ENCODE assay signal across 10 mouse cellular contexts in genomic region chr17:68158172-68158651, GRCm38 (mm10).
DNase-seq lines count a peak whose midpoint lies in the region; ATAC-seq lines count a peak whose summit lies in the region.
"Had no signal": no experiment of that assay in that cellular context is flagged by ENCODE, and none has a peak within 500 bp of the region (broad histone marks: within the 10 kb centered on the region; RNA-seq: fewer than 3 reads in every experiment).

No protein-coding gene starts in this region.

- H3K36me3 ChIP-seq in kidney, embryonic 14.5 days (ENCODE audit: control insufficient read depth, insufficient read depth, low read length), result no peaks in the 10 kb centered on the region
- H3K36me3 ChIP-seq in hindbrain, embryonic 11.5 days (ENCODE audit: control insufficient read depth, insufficient read depth, low read length), result no peaks in the 10 kb centered on the region
- H3K36me3 ChIP-seq in midbrain, embryonic 14.5 days (ENCODE audit: control insufficient read depth, insufficient read depth, low read length), result no peaks in the 10 kb centered on the region
- H3K36me3 ChIP-seq in liver, embryonic 12.5 days, result no peaks in the 10 kb centered on the region
- H3K36me3 ChIP-seq: G1E; neural tube, embryonic 13.5 days had no signal

- no peaks in the 10 kb centered on the region for H3K9me3 ChIP-seq in kidney, embryonic 14.5 days (ENCODE audit: control insufficient read depth, low read length)
- no peaks in the 10 kb centered on the region for H3K9me3 ChIP-seq in hindbrain, embryonic 11.5 days (ENCODE audit: control insufficient read depth, low read length)
- no peaks in the 10 kb centered on the region for H3K9me3 ChIP-seq in midbrain, embryonic 14.5 days (ENCODE audit: control insufficient read depth, low read length)
- H3K9me3 ChIP-seq in liver, embryonic 12.5 days (replicated peaks), result no peaks in the 10 kb centered on the region
- H3K9me3 ChIP-seq: neural tube, embryonic 13.5 days had no signal

- no peak overlapping the region for H3K4me3 ChIP-seq in kidney, embryonic 14.5 days (ENCODE audit: low read length)
- H3K4me3 ChIP-seq in hindbrain, embryonic 11.5 days (ENCODE audit: low read depth, low read length), result no peak overlapping the region
- H3K4me3 ChIP-seq in midbrain, embryonic 14.5 days (replicated peaks; ENCODE audit: low read depth, low read length), result no peak overlapping the region
- H3K4me3 ChIP-seq in liver, embryonic 12.5 days, result no peak overlapping the region
- H3K4me3 ChIP-seq: neural tube, embryonic 13.5 days had no signal

- H3K27ac ChIP-seq in kidney, embryonic 14.5 days (ENCODE audit: low read depth, low read length), result peak overlapping the region; percentile 1; the same call in 1 of the 2 replicates
- H3K27ac ChIP-seq in hindbrain, embryonic 11.5 days (ENCODE audit: low read depth, low read length), result no peak overlapping the region
- H3K27ac ChIP-seq in midbrain, embryonic 14.5 days (replicated peaks; ENCODE audit: low read depth, low read length), result no peak overlapping the region; the same call in 1 of the 2 replicates
- no peak overlapping the region for H3K27ac ChIP-seq in liver, embryonic 12.5 days
- H3K27ac ChIP-seq: neural tube, embryonic 13.5 days had no signal

- DNase-seq in kidney, adult 11 months, result no peak
- peak; percentile 79 for DNase-seq in fibroblast of lung, adult 2 months (ENCODE audit: low read depth)
- DNase-seq in hindbrain, embryonic 11.5 days (ENCODE audit: low spot score), result peak; percentile 28
- DNase-seq in midbrain, embryonic 14.5 days, result peak; percentile 48
- DNase-seq in thymus, adult 18-20 months, result no peak

- ATAC-seq in kidney, embryonic 14.5 days (ENCODE audit: low FRiP score, low TSS enrichment), result peak; percentile 39; the same call in 1 of the 2 replicates
- ATAC-seq in hindbrain, embryonic 11.5 days (ENCODE audit: low FRiP score), result no peak
- ATAC-seq in midbrain, embryonic 14.5 days (ENCODE audit: low FRiP score, low TSS enrichment), result no peak
- no peak for ATAC-seq in liver, embryonic 12.5 days
- no peak for ATAC-seq in activated CD4-positive, CD25-positive, alpha-beta regulatory T cell, adult 4 months

- no peak overlapping the region for H3K4me2 ChIP-seq in kidney, embryonic 14.5 days (replicated peaks; ENCODE audit: low read depth, low read length)
- no peak overlapping the region for H3K4me2 ChIP-seq in hindbrain, embryonic 11.5 days (replicated peaks; ENCODE audit: low read depth, low read length)
- peak overlapping the region; percentile 35 for H3K4me2 ChIP-seq in midbrain, embryonic 14.5 days (ENCODE audit: low read length)
- H3K4me2 ChIP-seq in liver, embryonic 12.5 days, result no peak overlapping the region
- H3K4me2 ChIP-seq: neural tube, embryonic 13.5 days had no signal

- WGBS in kidney, embryonic 14.5 days, result 53% methylated on average over 13 of the region's 13 CpGs
- WGBS in hindbrain, embryonic 11.5 days, result 12% methylated on average over 13 of the region's 13 CpGs
- WGBS in midbrain, embryonic 14.5 days, result 8% methylated on average over 13 of the region's 13 CpGs
- WGBS in liver, embryonic 12.5 days (ENCODE audit: insufficient replicate concordance), result 67% methylated on average over 13 of the region's 13 CpGs

- H3K9ac ChIP-seq in kidney, embryonic 14.5 days (ENCODE audit: low read depth, low read length), result no peak overlapping the region
- H3K9ac ChIP-seq in hindbrain, embryonic 11.5 days (ENCODE audit: low read depth, low read length), result no peak overlapping the region
- H3K9ac ChIP-seq in midbrain, embryonic 14.5 days (replicated peaks; ENCODE audit: low read length), result no peak overlapping the region
- no peak overlapping the region for H3K9ac ChIP-seq in liver, embryonic 12.5 days
- H3K9ac ChIP-seq: neural tube, embryonic 13.5 days had no signal

- H3K4me1 ChIP-seq in kidney, embryonic 14.5 days (ENCODE audit: control insufficient read depth, insufficient read depth, low read length), result no peaks in the 10 kb centered on the region
- H3K4me1 ChIP-seq in hindbrain, embryonic 11.5 days (replicated peaks; ENCODE audit: control insufficient read depth, insufficient read depth, low read length), result no peaks in the 10 kb centered on the region
- H3K4me1 ChIP-seq in midbrain, embryonic 14.5 days (ENCODE audit: control insufficient read depth, insufficient read depth, low read length), result 0 out of 2 replicates have a peak, but pooled peaks cover 3% of the 10 kb centered on the region
- H3K4me1 ChIP-seq in liver, embryonic 12.5 days, result no peaks in the 10 kb centered on the region
- H3K4me1 ChIP-seq: neural tube, embryonic 13.5 days had no signal

- no peaks in the 10 kb centered on the region for H3K27me3 ChIP-seq in kidney, embryonic 14.5 days (ENCODE audit: control insufficient read depth, insufficient read depth, low read length)
- H3K27me3 ChIP-seq in hindbrain, embryonic 11.5 days (ENCODE audit: control insufficient read depth, insufficient read depth, low read length), result no peaks in the 10 kb centered on the region
- no peaks in the 10 kb centered on the region for H3K27me3 ChIP-seq in midbrain, embryonic 14.5 days (ENCODE audit: control insufficient read depth, insufficient read depth, low read length)
- no peaks in the 10 kb centered on the region for H3K27me3 ChIP-seq in liver, embryonic 12.5 days (replicated peaks)
- H3K27me3 ChIP-seq: neural tube, embryonic 13.5 days had no signal

Comparison
In these comparisons a context has a peak if more than half of its experiments do, and no peak if none do; other contexts are left out.
1. DNase-seq: peak in fibroblast of lung, adult 2 months (single experiment), hindbrain, embryonic 11.5 days (single experiment) and midbrain, embryonic 14.5 days (single experiment); none in kidney, adult 11 months (single experiment) and thymus, adult 18-20 months (0 of 2).